Mouse (Mus musculus) kidney, adult 2 months (tissue): ENCODE measurements around the gene Sgpp1.

Experiments
- CTCF ChIP-seq: fragments of 200-500 bp; conservative IDR thresholded peaks from 2 replicates; pipeline ENCODE4 v1.5.1; 2011; ENCODE audit warnings: low read depth, mild to moderate bottlenecking, control low read depth, low read length, moderate library complexity, mixed read lengths; ENCODE audit not compliant: insufficient read depth, insufficient read length
- POLR2A ChIP-seq: fragments of 200-500 bp; IDR thresholded peaks from one replicate; pipeline ENCODE4 v1.6.1; 2011; ENCODE audit warnings: low read depth, low read length, control low read depth

- TF ChIP-seq POLR2A (no peak), CTCF (no peak)
Measured at GRCm38 (mm10) chr12:75668916-75669257, 66.6 kb downstream of the Sgpp1 start.
